Mouse (Mus musculus) T-helper 2 cell (primary cell): ENCODE results near the gene Wasf2.

Experiments used
- in situ Hi-C: fragments of 300-600 bp; cut with MboI, MseI; formaldehyde crosslinking; loops from one replicate; pipeline ENCODE4 v1.15.1; 2025; ENCODE audit warnings: high pct_unique_total_duplicates

The Wasf2 gene

DNA sequence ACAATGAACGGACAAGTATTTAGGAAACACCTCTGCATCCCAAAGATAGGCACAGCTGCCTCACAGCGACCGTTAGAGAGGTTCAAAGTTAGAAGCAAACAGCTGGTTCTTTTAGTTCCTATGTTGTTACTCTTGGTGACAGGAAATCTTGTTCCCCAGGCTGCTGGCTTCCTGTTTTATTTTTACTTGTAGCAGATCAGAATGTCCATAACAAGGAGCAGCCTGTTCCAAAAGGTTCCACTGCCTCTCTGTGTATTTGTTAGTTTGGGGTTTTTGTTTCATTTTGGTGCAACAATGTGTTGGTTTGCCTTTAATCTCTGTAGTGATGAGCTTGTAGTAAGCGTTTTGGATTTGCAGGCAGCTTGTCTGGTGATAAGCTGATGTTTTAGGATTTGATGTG is 44.1 kb downstream of the Wasf2 start:
- in situ Hi-C loops: no loop called here

DNA sequence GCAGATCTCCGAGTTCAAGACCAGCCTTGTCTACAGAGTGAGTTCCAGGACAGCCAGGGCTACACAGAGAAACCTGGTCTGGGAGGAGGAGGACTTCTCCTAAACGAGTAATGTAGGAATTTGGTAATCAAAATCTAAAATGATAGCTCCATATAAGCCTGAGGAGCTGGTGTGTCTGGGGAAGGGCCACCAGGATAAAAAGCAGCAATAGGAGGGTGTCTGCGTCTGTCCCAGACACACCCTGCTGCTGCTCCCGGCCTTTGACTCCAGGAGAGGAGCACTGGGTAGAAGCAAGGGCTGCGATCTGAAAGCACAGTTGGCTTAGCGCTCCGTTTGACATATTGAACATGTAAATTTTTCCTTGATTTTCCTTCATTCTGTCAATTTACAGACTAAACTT is 45.0 kb downstream of the Wasf2 start:
- in situ Hi-C loops: no loop called here

DNA sequence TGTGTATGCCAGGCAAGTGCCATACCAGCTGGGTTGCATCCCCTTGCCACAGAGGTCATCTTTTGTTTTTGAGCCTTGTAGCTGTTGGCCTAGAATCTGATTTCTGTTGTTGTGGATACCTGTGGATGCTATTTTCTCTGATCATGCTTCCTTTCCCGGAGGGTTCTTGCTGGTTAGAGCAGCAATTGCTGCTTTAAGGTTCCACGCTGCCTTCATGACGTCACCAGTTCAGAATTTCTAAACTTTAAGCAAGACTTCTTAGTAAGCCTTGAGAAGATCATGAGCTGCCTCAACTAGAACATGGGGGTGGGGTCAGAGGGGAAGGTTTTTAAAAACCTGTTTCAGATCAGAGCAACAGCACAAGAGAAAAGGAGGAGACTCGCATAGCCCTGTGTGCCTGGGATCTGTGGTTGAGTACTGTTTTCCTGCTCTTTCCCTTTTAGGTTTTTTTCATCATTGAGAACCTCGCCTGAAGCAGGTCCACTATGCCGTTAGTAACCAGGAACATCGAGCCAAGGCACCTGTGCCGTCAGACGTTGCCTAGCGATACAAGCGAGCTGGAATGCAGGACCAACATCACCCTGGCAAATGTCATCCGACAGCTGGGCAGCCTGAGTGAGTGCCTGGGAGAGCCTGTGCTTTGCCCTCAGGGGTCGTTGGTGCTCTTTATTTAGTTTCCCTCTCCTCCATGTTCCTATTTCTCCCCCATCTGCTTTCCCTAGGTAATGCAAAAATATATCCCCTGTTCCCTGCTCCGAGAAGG is 45.9 kb downstream of the Wasf2 start:
- in situ Hi-C loops: no loop called here

DNA sequence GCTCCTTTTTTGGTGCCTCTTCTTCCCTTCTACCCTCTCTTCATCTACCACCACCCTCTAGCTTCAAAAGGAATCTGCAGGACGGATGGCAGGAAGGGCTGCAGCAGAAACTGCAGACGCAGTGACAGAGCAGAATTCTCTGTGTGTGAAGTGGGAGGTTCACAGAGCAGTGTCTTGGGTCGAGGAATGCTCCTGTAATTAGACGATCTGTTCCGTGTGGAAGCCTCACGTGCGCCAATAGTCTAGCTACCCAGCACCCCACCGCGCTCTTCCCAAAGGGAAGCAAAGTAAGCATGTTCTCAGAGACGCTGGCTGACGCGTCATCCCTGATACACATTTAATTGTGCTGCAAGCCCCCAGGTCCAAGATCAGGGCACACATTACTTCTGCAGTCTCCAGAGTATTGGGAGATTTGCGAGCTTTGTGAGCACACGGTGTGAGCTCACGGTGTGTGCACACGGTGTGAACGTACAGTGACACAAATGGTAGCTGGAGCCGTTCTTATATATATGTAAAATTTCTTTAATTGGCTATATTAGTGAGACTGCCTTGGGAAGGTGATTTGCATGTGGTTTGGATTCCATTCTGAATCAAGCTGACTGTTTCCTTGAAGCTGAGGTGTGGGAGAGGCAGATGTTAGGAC is 46.6 kb downstream of the Wasf2 start:
- in situ Hi-C loops: no loop called here

DNA sequence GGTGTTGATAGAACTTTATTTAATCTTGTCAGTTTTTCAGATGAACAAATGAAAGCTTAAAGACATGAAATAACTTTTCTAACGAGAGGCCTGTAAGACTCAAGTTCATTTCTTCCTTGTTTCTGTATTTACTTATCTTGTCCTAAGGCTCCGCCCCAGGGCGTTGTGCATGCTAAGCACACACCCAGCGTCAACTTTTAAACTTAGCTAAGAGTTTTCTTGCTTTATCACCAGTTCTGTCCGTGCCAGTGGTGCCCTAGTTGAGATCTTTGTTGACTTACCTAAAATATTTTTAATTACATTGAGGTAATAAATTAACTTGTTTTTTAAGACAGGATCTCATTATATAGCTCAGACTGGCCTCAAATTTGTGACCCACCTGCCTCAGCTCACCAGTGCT is 48.0 kb downstream of the Wasf2 start:
- in situ Hi-C loops: no loop called here

DNA sequence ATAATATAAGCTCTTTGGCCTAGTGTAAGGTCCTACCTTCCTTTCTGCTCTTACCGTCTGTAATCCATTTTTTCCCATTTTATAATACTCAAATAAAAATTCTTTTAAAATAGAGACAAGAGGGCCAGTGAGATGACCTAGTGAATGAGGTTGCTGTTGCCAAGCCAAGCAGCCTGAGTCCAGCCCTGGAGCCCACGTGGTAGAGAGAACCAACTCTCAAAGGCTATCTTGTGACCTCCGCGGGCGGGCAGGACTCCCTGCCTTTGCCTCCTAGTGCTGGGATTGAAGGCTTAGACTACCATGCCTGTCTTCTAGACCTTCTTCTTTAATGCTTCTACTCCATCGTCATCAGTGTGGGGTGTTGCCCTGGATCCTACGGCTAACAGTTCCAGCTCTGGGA is 49.0 kb downstream of the Wasf2 start:
- in situ Hi-C loops: no loop called here

DNA sequence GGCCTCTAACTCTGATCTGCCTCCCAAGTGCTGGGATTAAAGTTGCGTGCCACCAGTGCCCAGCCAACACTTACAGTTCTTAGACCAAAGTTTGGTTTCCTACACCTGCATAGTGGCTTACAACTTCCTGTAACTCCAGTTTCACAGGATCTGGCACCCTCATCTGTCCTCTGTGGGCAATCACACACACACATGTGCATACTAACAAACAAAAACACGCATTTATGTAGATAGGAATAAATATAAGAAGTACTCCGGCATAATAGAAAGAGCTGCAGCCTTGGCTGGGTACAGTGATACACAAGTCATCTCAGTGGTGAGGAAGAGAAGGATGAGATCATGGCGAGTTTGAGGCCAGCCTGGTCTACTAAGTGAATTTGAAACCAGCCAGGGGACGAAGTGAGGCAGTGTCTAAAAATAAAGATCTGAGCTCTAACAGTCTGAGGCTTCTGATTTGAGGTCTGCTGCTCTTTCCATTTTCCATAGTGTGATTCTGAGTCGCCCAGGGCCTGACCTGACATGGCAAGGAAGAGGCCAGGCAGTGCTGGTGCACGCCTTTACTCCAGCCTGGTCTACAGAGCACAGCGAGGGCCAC is 52.2 kb downstream of the Wasf2 start:
- in situ Hi-C loops: no loop called here

DNA sequence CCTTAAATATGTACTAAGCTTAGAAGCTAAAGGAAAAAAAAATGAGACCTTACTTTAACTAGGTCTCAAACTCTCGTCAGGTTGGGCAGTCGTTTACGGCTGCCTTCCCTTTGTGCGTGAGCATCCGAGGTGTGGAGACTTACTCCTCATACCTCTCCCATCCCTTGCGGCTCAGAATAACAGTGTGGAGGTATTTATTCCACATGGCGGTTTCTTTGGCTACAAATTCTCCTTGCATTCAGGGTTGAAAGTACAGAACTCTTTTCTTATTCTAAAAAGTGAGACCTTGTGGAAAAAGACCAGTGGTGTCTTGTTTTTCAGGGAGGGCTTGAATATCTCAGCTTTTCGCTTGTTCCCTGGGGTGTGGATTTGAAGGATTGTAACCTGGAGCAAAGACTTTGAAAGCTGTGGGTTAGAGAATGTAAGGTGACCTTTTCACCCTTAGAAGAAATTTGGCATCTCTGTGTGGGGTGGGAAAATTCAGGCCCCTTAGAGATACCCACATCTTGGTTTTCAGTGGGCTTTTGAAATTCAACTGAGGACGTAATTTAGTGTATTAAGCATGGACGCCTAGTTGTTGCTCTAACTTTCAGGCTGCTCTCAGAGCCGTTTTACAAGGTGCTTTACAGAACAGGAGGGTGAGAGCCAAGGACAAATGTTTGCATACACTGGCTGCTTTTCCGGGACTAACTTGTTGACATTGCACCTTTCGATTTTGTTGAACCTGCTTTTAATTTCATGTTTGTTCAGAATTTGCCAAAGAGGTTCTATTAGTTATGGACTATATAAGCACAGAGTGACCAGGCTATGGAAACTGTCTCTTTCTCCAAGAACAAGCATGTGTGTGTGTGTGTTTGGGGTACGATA is 54.0 kb downstream of the Wasf2 start:
- in situ Hi-C loops: no loop called here

DNA sequence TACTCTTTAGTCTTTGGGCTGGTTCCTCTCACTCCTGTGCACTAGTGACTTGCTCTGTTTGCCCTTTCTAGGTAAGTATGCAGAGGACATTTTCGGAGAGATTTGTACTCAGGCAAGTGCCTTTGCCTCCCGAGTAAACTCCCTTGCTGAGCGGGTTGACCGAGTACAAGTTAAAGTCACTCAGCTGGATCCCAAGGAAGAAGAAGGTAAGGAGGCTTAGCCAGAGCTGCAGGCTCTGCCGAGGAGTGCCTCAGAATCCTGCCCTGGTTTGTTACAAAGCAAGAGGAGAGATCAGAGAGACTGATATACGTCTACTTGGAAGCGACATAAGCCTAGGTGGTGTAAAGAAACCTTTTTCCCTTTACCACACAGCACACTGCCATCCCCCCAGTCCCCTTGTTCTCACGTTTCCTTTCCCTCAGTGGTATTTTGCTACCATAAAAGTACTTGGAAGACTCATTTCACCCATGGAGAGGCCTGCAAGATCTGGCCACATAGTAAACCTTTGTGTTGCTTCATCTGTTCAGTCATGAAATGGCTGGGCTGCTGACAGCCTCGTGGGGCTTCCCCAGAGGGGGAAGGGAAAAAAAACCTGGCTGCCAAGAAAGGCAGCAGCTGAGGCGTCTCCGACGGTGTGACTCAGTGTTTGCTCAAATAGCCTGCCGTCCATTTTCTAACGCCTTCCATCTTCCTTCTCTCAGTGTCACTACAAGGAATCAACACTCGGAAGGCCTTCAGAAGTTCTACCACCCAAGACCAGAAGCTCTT is 54.8 kb downstream of the Wasf2 start:
- in situ Hi-C loops: loop anchor here (5.0 kb wide), 1 partner anchor 178 kb away; no protein-coding TSS in a partner anchor

DNA sequence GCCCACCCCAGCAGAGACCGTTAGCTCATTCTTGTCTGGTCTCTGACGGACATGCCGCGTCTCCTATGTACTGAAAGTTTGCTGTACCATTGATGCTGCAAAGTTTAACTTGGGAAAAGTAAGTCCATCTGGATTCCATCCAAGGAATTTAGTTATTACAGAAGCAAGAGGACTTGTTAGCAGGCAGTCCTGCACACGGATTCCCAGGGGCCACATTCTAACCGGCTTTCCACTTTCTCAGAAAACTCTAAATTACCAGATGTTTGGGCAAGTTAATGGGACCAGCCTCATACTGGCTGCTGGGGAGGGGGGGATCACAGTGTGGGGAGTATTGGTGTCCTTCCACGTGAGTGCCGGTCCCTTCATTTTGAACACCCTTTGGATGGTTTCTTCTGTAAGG is 55.6 kb downstream of the Wasf2 start:
- in situ Hi-C loops: loop anchor here (5.0 kb wide), 1 partner anchor 179 kb away; no protein-coding TSS in a partner anchor

DNA sequence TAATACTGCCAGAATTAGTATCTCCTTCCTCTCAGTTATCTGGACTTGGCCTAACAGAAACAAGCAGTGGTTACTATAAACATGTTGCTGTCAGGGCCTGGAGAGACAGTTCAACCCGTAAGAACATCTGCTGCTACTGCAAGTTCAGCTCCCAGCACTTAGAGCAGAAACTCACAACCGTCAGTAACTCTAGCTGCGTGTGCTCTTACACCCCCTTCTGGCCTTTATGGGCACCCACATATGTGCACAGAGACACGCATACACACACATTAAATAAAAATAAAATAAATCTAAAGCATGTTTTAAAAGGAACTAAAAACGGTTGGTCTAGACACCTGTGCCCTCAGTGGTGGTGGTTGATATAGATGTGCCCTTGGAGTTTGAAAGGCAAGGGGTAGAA is 56.6 kb downstream of the Wasf2 start:
- in situ Hi-C loops: loop anchor here (5.0 kb wide), 1 partner anchor 180 kb away; no protein-coding TSS in a partner anchor

DNA sequence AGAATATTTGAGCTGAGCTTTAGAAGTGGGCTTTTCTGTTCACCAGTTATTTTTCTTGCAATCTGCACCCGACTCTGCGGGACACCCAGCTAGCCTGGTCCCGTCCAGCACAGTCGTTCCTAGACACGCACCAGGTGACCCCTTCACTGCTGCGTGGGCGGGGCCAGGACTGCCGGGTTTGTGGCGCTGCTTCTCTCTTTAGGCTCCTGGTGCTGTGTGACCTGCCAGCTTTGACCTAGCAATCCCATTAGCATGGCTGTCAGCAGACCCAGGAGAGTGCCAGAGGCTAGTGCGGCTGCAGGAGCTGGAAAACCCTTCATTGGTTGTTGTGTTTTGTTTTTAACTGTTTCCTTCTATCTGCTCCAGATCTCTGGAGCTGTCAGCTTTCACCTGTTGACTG is 59.1 kb downstream of the Wasf2 start:
- in situ Hi-C loops: loop anchor here (5.0 kb wide), 1 partner anchor 182 kb away; no protein-coding TSS in a partner anchor

DNA sequence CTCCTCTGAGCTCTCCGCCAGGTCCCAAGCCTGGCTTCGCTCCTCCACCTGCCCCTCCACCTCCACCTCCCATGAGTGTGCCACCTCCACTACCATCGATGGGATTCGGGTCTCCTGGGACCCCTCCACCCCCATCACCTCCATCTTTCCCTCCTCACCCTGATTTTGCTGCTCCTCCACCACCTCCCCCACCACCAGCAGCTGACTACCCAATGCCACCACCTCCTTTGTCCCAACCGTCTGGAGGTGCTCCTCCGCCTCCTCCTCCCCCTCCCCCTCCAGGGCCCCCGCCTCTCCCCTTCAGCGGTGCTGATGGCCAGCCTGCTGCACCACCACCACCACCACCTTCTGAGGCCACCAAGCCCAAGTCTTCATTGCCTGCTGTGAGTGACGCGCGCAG is 64.2 kb downstream of the Wasf2 start:
- in situ Hi-C loops: no loop called here

DNA sequence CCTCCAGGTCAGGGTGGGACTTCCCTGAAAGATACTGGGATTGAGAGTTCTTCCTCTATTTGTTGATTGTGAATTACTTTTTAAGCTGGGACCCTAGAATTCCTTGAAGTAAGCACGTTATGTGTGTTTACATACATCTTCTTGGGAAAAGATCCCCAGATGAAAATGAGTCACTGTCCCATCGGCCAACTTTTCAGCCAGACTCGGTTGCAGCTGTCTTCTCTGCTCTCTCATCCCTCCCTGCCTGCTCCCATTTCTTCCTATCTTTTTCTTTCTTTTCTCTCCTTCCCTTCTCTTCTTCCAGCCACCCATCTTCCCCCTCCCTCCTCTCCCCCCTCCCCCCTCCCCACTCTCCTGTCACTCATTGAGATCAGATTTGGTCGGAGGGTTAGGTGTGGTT is 64.7 kb downstream of the Wasf2 start:
- in situ Hi-C loops: no loop called here

DNA sequence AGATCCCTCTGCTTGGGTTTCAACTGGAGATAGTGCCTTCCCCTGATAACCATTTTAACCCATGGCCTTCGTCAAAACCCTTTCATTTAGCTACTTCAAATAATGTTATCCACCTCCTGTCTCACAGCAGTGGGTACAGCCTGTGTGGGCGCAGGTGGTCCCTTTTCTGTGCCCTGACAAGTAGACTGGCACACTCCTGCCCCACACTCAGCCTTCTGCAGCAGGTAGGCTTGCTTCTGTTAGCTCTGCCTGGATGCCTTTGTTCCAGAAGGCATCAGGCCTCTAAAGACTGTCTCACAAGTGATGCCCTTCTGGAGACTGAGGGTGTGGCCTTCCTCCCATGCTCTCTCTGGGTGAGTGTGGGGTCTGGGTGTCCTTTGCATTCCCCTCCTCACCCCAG is 65.8 kb downstream of the Wasf2 start:
- in situ Hi-C loops: no loop called here

DNA sequence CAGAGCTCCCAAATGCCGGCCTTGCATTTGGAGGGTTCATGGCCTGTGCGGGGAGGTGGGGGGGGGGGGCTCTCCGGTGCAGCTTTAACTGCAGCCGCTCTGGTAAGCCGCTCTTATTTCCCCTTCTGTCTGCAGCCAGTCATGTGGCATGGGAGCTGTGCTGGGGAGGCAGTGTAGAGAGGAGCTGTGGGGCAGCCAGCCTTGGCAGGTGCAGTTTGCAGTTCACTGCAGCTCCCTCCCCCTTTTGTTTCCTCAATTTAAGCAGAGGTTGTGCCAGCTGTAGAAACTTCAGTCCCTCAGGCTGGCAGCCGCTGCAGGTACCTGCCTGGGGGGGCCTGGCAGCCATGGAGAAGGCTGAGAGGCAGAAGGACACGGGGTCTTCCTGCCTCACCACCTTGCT is 66.5 kb downstream of the Wasf2 start:
- in situ Hi-C loops: no loop called here

DNA sequence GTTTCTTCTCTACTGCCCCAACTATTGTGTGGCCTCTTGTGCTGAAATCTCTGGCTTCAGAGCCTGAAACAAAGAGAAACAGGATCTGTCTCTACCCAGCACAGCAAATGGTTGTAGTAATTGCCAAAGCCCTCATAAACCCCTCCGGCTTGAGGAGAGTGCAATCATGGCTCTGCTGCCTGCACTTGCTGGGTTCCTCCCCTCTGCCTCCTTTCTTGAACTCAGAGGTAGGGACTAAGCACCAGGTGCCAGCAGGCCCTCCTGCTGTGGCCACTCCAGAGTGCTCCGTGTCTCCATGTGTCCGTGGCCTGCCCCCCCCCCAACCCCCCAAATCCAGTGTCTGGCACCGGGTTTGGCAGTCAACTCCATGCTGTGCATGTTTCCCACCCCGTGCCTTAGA is 67.0 kb downstream of the Wasf2 start:
- in situ Hi-C loops: no loop called here

DNA sequence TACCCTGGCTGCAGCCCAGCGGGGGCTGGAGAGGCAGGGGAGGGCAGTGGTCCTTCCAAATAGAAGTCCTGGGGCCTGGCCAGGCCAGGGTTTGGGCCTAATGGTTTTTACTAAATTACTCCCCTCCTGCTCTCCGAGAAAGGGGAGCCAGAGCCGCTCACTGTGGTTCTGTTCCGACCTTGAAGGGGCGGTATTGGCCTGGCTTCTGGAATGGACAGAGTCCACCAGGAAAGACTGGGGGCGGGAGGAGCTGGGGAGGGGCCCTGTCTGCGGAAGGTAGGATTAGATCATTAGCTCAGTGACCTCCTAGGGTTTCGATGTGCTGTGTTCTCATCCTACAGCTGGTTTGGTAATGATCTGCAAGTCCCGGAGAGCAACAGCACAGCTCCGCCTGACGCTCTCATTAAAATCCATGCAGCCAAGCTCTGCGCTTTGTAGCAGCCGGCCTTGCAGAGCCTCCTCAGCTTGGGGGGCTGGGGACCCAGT is 67.5 kb downstream of the Wasf2 start:
- in situ Hi-C loops: no loop called here

DNA sequence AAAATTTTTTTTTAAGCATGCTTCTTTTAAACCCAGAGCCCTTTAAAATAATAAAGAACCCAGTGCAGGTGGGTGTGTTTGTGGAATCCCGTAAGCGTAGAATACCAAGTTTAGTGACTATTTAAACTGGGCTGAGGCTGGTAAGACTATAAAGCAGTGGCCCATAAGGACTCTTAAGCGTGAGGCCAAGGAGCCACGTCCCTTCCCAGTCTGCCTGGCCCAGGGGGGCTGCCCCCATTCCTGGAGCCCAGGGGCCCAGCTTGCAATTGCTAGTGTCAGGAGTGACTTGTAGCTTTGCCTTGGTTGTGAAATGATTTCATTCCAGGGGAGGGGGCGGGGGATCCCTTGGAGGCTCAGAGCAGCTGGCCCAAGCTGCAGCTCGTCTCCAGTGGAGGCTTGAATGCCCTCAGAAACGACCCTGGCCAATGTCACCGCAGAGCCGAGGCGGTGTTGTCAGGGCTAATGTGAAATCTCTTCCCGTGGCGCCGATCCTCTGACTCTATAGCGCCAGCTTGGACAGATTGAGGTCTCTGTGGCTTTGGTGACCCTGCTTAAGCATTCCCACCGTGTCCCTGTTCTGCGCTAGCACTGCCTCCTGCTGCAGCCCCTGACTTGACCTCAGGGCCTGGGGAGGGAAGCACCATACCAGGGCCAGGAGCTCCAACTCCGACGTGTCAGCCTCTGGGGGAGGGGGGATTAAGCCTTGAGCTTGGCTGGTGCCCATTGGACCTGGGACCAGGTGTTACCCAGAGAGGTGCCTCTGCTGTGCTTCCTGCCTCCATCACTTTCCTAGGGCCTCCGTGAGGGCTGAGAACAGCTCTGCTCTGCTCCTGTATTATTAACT is 68.3 kb downstream of the Wasf2 start:
- in situ Hi-C loops: no loop called here

DNA sequence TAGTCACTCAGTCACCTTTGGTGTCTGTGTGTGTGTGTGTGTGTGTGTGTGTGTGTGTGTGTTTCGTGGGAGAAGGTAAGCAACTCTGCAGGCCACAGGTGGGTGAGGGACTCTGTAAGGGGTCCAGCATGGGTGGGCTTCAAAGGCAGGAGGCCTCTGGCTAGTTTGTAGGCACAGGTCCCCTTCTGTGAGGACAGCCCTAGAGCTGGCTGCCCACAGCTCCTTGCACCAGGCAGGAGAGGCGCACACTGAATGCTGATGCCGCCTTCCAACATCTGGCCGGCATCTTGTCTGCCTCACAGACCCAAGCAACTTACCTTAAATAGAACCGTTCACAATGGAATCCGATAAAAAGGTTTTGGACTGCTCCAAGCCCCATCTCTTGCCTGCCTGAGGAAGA is 69.4 kb downstream of the Wasf2 start:
- in situ Hi-C loops: no loop called here
